Mouse (Mus musculus): Measurements from ENCODE around the gene Ucn. TPM values are rescaled to one million over a fixed set of nuclear protein-coding genes. Genes with fewer than 3 reads are reported as not detected.

Ucn gene
- polyA plus RNA-seq, 2 experiments = 0.16 TPM; not detected in 1

DNA sequence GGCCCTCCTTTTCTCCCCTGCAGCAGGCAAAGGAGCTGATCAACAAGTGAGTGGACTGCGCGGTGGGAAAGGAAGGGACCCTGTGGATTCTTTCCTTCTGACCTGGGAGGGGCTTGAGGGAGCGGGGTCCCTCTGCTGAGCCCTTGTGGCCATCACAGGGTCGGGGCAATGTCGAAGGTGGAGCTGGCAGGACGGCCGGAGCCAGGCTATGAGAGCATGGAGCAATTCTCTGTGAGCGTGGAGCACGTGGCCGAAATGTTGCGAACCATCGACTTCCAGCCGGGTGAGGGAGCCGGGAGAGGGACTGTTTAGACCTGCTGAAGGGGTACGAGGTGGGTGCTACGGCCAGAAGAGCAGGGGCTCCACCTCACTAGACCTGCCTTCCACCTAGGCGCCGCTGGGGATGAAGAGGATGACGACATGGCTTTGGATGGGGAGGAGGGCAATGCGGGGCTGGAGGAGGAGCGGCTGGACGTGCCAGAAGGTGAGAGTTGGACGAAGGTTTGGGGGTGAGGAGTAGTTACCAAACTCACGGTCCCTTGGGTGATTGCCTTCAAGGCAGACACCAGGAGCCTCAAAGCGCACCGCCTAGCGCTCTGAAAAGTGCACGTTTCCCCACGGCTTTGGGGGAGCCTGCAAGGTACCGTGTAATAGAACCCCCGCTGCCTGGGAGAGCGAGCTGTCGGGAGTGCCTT is 1.8 kb downstream of the Ucn start:
- no peak overlapping the region for H3K4me2 ChIP-seq (replicated peaks; ENCODE audit: low read depth, low read length, severe bottlenecking)
- DNase-seq (ENCODE audit: low spot score) (no peak), ATAC-seq (ENCODE audit: low FRiP score, low read depth) (no peak)
- H3K9ac ChIP-seq (ENCODE audit: low read depth, low read length, severe bottlenecking) = no peak overlapping the region
- no peak overlapping the region for H3K27ac ChIP-seq (replicated peaks; ENCODE audit: low read depth, low read length)
- H3K9me3 ChIP-seq (ENCODE audit: control insufficient read depth, low read length) = no peaks in the 10 kb centered on the region
- H3K27me3 ChIP-seq (ENCODE audit: control insufficient read depth, insufficient read depth, low read length) = peaks cover 63% of the 10 kb centered on the region
- H3K36me3 ChIP-seq (ENCODE audit: control insufficient read depth, insufficient read depth, low read length) = 0 out of 2 replicates have a peak, but pooled peaks cover 6% of the 10 kb centered on the region
- no peaks in the 10 kb centered on the region for H3K4me1 ChIP-seq (ENCODE audit: control insufficient read depth, insufficient read depth, low read length)
- no peak for TF ChIP-seq POLR2A (IDR thresholded peaks at IDR 0.05; ENCODE audit: borderline replicate concordance, extremely low read depth, insufficient read depth, insufficient read length)
- WGBS = under 1% methylated on average over 32 of the region's 33 CpGs
- no peak overlapping the region for H3K4me3 ChIP-seq (replicated peaks; ENCODE audit: low read length)

DNA sequence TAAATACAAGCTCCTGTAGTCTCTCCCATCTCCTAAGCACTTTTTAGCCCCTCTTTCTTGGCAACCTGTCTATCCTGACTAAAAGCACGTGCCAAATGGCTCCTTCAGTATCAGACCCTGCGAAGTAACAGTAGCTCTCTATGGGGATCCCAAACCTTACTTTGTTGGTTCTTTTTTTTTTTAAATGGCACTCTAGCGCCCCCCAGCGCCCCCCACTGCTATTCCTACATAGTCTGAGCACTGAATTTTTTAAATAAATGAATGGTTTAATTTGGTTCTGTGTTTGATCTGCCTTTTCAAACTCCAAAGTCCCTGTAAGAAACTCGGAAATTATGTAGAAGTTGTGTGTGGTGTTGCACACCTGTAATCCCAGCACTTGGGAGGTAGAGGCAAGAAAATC is 12.6 kb downstream of the Ucn start:
- H3K4me1 ChIP-seq (ENCODE audit: control insufficient read depth, insufficient read depth, low read length) = no peaks in the 10 kb centered on the region
- H3K9me3 ChIP-seq (ENCODE audit: control insufficient read depth, low read length) = no peaks in the 10 kb centered on the region
- no peak for DNase-seq (ENCODE audit: low spot score)
- no peak for ATAC-seq (ENCODE audit: low FRiP score, low read depth)
- H3K4me2 ChIP-seq (replicated peaks; ENCODE audit: low read depth, low read length, severe bottlenecking) = no peak overlapping the region
- TF ChIP-seq POLR2A (IDR thresholded peaks at IDR 0.05; ENCODE audit: borderline replicate concordance, extremely low read depth, insufficient read depth, insufficient read length) = no peak
- H3K27ac ChIP-seq (replicated peaks; ENCODE audit: low read depth, low read length) = no peak overlapping the region
- no peak overlapping the region for H3K9ac ChIP-seq (ENCODE audit: low read depth, low read length, severe bottlenecking)
- H3K4me3 ChIP-seq (replicated peaks; ENCODE audit: low read length) = no peak overlapping the region
- 40% methylated on average over 5 of the region's 5 CpGs for WGBS
- H3K36me3 ChIP-seq (ENCODE audit: control insufficient read depth, insufficient read depth, low read length) = no peaks in the 10 kb centered on the region
- no peaks in the 10 kb centered on the region for H3K27me3 ChIP-seq (ENCODE audit: control insufficient read depth, insufficient read depth, low read length)

DNA sequence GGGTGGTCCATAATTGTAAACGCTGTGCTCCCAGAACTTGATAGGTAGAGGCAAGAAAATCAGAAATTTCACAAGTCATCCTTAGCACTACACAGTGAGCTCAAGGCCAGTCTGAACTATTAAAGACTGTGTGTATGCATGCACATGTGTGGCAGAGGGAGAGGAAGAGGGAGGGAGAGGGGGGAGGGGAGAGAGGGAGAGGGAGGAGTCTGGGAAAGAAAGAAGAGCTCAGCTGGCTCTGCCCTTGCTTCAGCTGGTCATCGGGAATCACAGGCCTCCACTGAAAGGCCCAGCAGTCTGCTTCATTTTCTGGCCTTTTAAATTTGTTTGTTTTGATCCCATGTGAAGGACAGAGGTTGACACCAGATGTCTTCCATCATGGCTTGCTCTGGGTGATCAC is 15.1 kb downstream of the Ucn start:
- no peak overlapping the region for H3K4me3 ChIP-seq (replicated peaks; ENCODE audit: low read length)
- H3K4me2 ChIP-seq (replicated peaks; ENCODE audit: low read depth, low read length, severe bottlenecking) = no peak overlapping the region
- H3K27ac ChIP-seq (replicated peaks; ENCODE audit: low read depth, low read length) = no peak overlapping the region
- H3K36me3 ChIP-seq (ENCODE audit: control insufficient read depth, insufficient read depth, low read length) = no peaks in the 10 kb centered on the region
- H3K27me3 ChIP-seq (ENCODE audit: control insufficient read depth, insufficient read depth, low read length) = no peaks in the 10 kb centered on the region
- no peaks in the 10 kb centered on the region for H3K9me3 ChIP-seq (ENCODE audit: control insufficient read depth, low read length)
- TF ChIP-seq POLR2A (IDR thresholded peaks at IDR 0.05; ENCODE audit: borderline replicate concordance, extremely low read depth, insufficient read depth, insufficient read length) = no peak
- no peak for DNase-seq (ENCODE audit: low spot score)
- 35% methylated on average over 2 of the region's 2 CpGs for WGBS
- ATAC-seq (ENCODE audit: low FRiP score, low read depth) = no peak
- H3K9ac ChIP-seq (ENCODE audit: low read depth, low read length, severe bottlenecking) = no peak overlapping the region
- H3K4me1 ChIP-seq (ENCODE audit: control insufficient read depth, insufficient read depth, low read length) = no peaks in the 10 kb centered on the region

DNA sequence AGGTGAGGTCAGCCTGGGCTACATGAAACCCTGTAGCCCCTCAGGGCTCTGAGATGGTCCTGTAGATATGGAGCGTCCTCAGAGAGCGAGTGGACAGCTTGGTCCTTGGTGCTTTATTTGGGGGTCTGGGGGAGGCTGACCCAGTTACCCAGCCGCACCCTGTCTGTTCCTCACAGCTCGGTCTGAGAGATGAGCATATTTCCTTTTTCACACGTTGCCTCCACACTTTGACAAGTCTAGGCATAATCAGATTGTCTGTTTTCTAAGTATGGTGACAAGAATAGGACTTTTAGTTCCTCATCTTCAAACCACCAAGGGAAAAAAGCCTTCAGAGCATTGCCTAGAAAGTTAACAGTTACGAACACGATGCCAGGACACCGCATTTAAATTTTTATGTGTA is 17.5 kb downstream of the Ucn start:
- Histone ChIP-seq H3K9ac (ENCODE audit: low read depth, low read length, severe bottlenecking) (no peak overlapping the region), H3K27ac (replicated peaks; ENCODE audit: low read depth, low read length) (no peak overlapping the region), H3K4me3 (replicated peaks; ENCODE audit: low read length) (no peak overlapping the region), H3K27me3 (ENCODE audit: control insufficient read depth, insufficient read depth, low read length) (no peaks in the 10 kb centered on the region), H3K9me3 (ENCODE audit: control insufficient read depth, low read length) (no peaks in the 10 kb centered on the region), H3K4me1 (ENCODE audit: control insufficient read depth, insufficient read depth, low read length) (no peaks in the 10 kb centered on the region), H3K4me2 (replicated peaks; ENCODE audit: low read depth, low read length, severe bottlenecking) (no peak overlapping the region), H3K36me3 (ENCODE audit: control insufficient read depth, insufficient read depth, low read length) (no peaks in the 10 kb centered on the region)
- no peak for DNase-seq (ENCODE audit: low spot score)
- ATAC-seq (ENCODE audit: low FRiP score, low read depth) = no peak
- 78% methylated on average over 8 of the region's 8 CpGs for WGBS
- TF ChIP-seq POLR2A (IDR thresholded peaks at IDR 0.05; ENCODE audit: borderline replicate concordance, extremely low read depth, insufficient read depth, insufficient read length) = no peak

DNA sequence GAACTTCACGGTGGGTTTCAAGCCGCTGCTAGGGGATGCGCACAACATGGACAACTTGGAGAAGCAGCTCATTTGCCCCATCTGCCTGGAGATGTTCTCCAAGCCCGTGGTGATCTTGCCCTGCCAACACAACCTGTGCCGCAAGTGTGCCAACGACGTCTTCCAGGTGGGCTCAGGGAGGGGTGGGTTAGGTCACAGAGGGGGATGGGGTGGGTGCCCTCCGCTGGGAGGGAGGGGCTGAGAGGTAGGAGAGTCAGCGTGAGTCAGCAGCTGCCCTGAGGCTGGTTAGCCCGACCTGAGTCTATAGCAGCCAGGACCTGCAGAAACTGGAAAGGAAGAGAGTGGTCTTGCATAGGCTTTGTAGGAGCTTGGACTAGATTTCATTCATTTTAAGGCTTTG is 21.7 kb downstream of the Ucn start:
- DNase-seq (ENCODE audit: low spot score) (no peak), ATAC-seq (ENCODE audit: low FRiP score, low read depth) (no peak)
- TF ChIP-seq POLR2A (IDR thresholded peaks at IDR 0.05; ENCODE audit: borderline replicate concordance, extremely low read depth, insufficient read depth, insufficient read length) = no peak
- WGBS = 35% methylated on average over 10 of the region's 10 CpGs
- Histone ChIP-seq H3K4me3 (replicated peaks; ENCODE audit: low read length) (no peak overlapping the region), H3K9me3 (ENCODE audit: control insufficient read depth, low read length) (no peaks in the 10 kb centered on the region), H3K27ac (replicated peaks; ENCODE audit: low read depth, low read length) (no peak overlapping the region), H3K27me3 (ENCODE audit: control insufficient read depth, insufficient read depth, low read length) (no peaks in the 10 kb centered on the region), H3K4me2 (replicated peaks; ENCODE audit: low read depth, low read length, severe bottlenecking) (no peak overlapping the region), H3K36me3 (ENCODE audit: control insufficient read depth, insufficient read depth, low read length) (no peaks in the 10 kb centered on the region), H3K4me1 (ENCODE audit: control insufficient read depth, insufficient read depth, low read length) (no peaks in the 10 kb centered on the region), H3K9ac (ENCODE audit: low read depth, low read length, severe bottlenecking) (no peak overlapping the region)
